Mouse (Mus musculus) spleen, adult 18-20 months (tissue): ENCODE measurements at regions not wholly inside any gene's neighbourhood (a gene's known extent, or its start where the extent isn't known, plus 50 kb on each side); places are given as distances from the start of the nearest gene placed in this dataset.

Experiments used
- DNase-seq, 2 experiments: peaks; one replicate each; pipeline ENCODE4 v3.0.0; 2022; ENCODE audit warnings: mixed read lengths in 2 of 2

GRCm38 (mm10) chr7:70548936-70549450 is 182.5 kb upstream of the Nr2f2 start:
- DNase-seq: no peak

DNA sequence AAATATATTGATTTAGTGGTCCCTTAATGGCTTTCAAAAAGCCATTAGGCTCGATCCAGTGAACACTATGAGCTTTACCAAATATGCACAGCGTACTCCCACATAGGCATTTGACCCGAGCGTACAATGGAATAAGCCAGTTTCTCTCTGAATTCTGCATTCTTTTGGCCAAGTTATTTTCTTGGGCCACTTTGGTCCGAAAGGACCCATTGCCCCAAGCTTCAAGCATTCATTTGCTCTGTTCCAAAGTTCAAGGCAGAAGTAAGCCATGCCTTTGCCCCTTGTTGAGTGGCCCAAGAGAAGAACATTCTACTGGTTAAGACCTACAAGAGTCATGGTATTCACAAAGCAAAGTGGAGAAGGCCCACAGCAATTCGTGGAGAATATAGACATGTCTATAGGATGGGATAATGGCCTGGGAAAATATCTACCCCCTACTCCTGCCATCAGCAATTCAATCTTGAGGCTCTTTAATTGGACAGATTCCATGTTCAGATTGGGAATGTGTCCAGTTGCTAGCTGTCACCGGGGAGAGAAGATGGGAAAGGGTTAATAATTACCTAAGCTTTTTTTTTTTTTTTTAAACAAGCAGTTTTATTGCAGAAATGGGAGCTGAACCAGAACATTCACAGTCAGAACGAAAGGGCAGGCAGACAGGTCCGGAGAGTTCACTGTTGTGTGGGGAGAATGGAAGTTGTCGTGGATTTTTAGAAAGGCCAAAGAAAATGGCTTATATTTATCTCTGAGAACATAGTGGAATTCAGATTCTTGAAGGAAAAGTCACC is 175.5 kb upstream of the Nr2f2 start:
- DNase-seq: no peak

DNA sequence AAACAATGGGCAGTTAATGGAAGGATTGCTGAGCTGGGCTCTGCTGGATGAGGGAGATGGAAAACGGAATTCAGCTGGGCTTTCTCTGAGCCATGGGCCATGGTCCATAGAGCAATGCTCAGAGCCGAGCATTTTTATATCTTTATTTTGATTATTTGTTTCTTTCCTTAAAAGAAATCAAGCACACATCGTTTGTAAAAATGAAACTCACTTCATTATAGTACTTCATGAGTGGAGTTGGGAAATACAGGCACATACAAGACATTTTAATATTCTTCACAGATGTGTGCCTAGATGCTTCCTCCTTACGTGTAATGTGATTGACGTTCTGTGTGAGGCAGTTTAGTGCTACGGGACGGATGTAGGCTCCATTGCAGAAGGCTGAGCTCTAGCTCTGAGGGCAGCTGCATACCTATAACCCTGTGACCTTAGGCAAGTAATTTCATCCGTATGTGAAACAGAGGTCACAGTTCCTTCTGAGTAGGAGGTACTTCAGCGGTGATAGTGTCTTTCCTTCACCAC is 172.6 kb upstream of the Nr2f2 start:
- no peak for DNase-seq

GRCm38 (mm10) chr7:70536046-70536445 is 169.5 kb upstream of the Nr2f2 start:
- DNase-seq: no peak

GRCm38 (mm10) chr7:70533552-70533951 is 167.0 kb upstream of the Nr2f2 start:
- DNase-seq: no peak

DNA sequence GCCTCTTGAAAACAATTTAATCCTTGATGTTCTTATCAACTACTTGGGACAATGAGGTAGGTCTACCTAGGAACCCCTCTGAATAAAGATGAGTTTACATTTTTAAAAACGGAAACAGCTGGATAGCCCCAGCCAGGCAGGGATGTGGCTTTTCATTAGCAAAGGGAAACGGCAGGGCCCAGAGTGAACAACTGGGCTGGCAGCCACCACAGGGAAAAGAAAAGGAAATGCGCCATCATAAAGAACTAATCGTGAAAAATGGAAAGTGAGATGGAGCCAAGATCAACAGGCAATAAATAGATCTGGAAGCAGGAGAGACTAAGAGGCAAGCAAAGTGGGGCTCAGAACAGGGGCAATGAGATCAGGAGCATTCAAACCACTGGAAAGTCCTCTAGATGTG is 161.4 kb upstream of the Nr2f2 start:
- no peak for DNase-seq

DNA sequence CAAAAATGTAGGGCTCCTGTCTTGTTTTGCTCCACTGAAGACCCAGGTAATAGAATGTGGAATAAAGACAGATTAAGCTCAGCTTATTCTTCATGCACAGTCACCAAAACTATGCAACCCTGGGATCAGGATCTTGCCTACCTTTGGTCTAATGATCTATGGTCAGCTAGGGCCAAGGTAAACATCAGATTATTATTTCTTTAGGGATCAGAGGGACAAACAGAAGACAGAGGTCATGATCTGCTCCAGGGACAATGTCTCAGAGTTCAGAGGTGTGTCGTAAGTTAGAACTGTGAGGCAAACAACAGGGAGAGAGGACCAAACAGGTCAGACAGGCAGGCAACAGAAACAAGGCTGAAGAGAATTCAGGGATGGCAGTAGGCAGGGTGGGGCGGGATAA is 158.8 kb upstream of the Nr2f2 start:
- no peak for DNase-seq

DNA sequence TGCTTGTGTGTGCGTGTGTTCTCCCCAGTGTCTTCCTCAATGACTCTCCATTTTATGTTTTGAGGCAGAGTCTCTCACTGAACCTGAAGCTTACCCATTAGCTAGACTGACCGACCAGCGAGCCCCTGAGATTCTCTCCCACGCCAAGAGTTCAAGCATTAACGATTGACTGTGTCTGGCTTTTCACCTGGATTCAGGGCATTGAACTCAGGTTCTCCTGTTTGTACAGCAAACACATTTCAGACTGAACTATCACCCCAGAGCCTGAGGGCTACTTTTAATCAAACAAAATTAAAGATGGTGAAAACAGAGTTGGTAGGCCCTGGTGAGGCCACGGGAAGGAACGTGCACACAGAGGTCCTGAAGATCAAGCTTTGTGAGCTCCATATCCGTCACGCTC is 158.2 kb upstream of the Nr2f2 start:
- no peak for DNase-seq

- no peak for DNase-seq
Measured at GRCm38 (mm10) chr7:70524251-70524650, 157.7 kb upstream of the Nr2f2 start.

DNA sequence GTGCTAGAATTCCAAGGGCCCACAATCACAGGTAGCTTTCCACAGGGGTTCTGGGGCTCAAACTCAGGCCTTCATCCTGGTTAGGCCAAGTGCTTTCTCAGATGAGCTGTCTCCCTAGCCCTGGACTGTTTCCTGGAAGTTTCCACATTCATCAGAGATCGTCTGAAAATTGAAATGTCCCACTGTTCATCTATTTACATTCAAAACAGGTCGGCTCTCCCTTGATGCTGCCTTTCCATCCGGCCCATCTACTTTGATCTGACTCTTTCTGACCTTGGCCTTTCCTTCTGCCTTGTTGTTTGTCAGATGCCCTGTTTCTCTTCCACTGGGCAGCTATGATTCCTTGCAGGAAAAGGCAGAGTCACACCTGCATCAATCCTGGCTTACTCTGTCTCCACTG is 150.2 kb upstream of the Nr2f2 start:
- no peak for DNase-seq

- DNase-seq: no peak
Measured at GRCm38 (mm10) chr7:70515341-70515851, 148.9 kb upstream of the Nr2f2 start.

GRCm38 (mm10) chr7:70514666-70515065 is 148.1 kb upstream of the Nr2f2 start:
- no peak for DNase-seq

- DNase-seq: no peak
Measured at GRCm38 (mm10) chr7:70512354-70512753, 145.8 kb upstream of the Nr2f2 start.

GRCm38 (mm10) chr7:70505671-70506181 is 139.2 kb upstream of the Nr2f2 start:
- no peak for DNase-seq

GRCm38 (mm10) chr7:70501821-70502220 is 135.3 kb upstream of the Nr2f2 start:
- DNase-seq: no peak

DNA sequence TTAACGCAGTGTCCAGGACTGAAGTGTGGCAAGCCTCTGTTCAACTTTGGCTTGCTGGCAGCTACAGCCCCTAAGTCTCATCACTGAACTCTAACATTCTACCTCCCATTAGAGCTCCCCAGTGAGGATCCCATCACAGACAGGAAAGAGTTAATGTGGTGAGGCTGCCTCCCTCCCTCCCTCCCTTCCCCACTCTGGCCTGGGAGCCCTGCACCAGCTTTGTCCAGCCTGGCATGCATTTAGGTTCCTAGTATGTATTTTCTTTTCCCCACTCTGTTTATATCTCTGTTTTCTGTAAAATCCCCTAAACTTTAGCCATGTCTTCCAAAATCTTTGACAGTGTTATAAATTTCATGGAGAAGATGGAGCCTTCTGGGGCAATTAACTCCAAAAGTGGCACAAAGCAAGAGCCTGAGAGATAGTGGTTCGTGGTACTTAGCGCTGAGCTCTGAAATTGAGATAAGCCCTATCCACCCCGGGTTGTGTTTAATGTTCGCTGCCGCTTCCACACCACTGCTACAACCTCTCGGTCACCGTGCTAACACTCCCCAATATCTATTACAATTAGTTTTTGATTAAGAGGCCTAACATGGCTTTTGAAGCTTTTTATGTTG is 130.1 kb upstream of the Nr2f2 start:
- DNase-seq: no peak

- no peak for DNase-seq
Measured at GRCm38 (mm10) chr7:70484201-70484600, 117.7 kb upstream of the Nr2f2 start.

DNA sequence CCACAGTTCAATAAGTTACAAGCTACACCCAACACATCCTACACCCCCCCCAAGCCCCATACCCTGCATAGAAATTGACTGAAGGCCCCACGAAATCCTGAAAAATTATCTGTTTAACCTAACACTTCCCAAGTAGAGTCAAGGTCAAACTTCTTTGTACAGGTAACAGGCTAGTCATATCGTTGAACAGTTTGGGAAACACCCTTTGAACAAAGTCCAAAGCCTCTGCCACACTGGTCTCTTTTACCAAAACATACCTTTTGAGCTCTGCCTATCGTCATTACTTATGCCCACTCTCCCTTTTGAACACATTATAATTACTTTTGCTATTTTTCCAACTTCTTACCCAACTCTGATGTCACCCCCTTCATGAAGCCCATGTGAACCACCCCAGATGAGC is 117.0 kb upstream of the Nr2f2 start:
- DNase-seq: no peak

GRCm38 (mm10) chr7:70481880-70482279 is 115.3 kb upstream of the Nr2f2 start:
- no peak for DNase-seq

GRCm38 (mm10) chr7:70472786-70473185 is 106.3 kb upstream of the Nr2f2 start:
- DNase-seq: no peak

GRCm38 (mm10) chr7:70470557-70470956 is 104.0 kb upstream of the Nr2f2 start:
- no peak for DNase-seq

DNA sequence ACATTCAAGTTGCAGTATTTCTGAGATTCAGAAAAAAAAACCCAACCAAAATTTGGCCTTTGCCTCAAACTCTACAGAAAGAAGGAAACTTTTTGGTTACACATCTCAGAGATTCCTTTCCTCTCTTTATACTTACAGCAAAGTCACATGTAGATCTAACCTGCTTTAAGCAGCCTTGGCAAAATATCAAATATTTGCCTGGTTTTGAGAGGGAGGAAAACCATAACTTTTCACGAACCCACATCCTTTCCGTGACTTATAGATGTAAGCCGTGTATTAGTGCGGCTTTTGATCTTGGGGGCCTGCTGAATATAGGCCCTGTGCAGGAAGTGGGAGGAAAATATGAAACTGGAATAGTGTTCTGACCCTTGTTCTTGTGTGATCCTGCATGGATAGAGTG is 95.6 kb upstream of the Nr2f2 start:
- no peak for DNase-seq

DNA sequence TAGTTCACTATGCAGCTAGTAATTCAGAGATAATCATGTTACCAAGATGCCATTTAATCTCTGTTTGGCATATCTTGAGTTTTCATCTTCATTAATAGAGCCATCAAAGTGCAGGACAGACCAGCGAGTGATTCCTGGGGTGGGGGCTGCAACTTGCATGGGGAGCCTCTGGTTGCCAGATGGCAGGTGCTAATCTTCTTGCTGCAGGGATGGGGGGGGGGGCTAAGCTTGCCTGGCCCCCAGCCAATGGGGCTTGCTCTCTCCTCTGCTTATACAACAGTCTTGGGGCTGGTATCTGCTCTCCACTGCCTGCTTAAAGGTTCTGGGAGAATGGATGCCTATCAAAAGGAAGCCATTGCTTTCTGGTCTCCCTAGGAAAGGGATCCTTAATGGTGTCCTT is 88.0 kb upstream of the Nr2f2 start:
- DNase-seq: no peak

- DNase-seq: no peak
Measured at GRCm38 (mm10) chr7:70452816-70453215, 86.3 kb upstream of the Nr2f2 start.
